Mouse (Mus musculus) adrenal gland, postnatal 36 days (tissue): Measurements from ENCODE around the gene Olfr1264. TPM values are rescaled to one million over a fixed set of nuclear protein-coding genes. Genes with fewer than 3 reads are reported as not detected.

Experiments used
- DNase-seq, 2 experiments: peaks; one replicate each; pipeline ENCODE4 v3.0.0; 2021; ENCODE audit warnings: mixed read lengths in 1 of 2
- long read RNA-seq, 2 experiments: library from polyadenylated mRNA; stranded (forward); transcript quantifications; one replicate each; pipeline ENCODE4 v2.0.0; 2021; ENCODE audit warnings: borderline sequencing depth in 2 of 2
- total RNA-seq, 2 experiments: library from RNA; stranded (reverse); gene quantifications; 2 replicates each; pipeline ENCODE4 v1.2.3; 2021

Gene Olfr1264
- not detected for total RNA-seq
- long read RNA-seq, experiment 1 = 0 reads
- long read RNA-seq, experiment 2 = 0 reads

DNA sequence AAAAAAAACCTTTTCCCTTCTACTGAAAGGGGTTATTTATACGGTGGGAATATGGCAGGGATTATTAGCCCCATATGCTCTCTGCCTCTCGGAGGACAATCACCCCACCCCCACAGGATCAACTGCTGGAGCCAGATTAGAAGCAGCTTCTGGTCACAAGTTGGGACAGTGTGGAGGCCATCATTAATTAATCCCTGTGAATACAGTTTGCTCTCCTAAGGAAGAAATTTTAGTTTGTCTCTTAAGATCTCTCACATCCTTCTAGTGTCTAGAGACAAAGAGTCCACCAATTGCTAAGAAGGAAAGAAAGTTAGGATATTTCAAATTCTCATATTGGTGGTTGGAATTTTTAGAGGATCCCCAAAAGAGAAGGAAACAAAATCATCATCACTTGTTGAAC is at the start of gene Olfr1264:
Olfr1264 (minus strand) TSS at position 101 of the 400 bp plus-strand sequence.
- DNase-seq = no peak

- no peak for DNase-seq
Observed at GRCm38 (mm10) chr2:90070065-90070464, 44.7 kb upstream of the Olfr1264 start.

GRCm38 (mm10) chr2:90063494-90063893 is 38.1 kb upstream of the Olfr1264 start, which contains the start of gene Olfr140:
Gene Olfr140, minus strand, starts transcription at chr2:90063594.
- no peak for DNase-seq

DNA sequence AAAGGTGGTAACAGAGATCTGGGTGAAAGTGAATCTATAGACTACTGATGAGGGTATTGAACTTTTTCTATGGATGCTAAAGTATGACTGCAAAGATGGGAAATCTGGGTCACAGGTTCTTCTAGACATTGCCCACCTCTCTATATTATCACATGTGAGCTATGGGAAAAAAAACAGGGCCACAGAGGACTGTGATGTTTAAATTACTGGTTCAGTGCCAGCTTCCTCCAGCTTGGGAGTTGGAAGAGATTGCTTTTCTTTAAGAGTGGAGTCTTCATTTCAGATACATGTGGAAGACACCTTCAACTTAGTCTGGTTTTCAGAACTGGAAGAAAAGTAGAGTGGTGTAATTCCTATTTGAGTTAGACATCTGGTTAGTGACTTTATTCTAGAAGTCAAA is 9.7 kb upstream of the Olfr1264 start, which contains the start of gene Olfr1265:
Olfr1265 (plus strand) TSS at position 301 of the 400 bp plus-strand sequence.
- no peak for DNase-seq

DNA sequence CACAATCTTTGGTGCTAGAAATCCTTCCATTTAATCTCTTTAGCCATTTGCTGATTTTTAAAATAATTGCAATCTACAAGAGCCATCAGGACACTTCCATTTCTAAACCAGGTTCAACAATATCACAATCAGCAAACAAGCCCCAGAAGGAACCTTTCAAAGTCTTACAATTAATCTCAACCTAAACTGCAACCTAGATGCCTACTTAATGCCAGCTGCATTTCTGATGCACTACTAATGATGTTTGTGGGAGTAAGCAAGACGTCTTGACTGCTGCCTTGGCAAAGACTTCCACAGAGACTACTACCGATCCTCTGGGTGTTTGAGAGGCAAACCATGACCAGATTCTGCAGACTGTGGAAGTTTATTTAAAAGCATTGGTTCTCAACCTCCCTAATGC is 13.5 kb downstream of the Olfr1264 start, which contains the start of gene Olfr1263:
Olfr1263 (plus strand) TSS at position 301 of the 400 bp plus-strand sequence.
- no peak for DNase-seq

- DNase-seq = no peak
Observed at GRCm38 (mm10) chr2:89999845-90000244, 25.5 kb downstream of the Olfr1264 start, which contains the start of gene Olfr1262. Gene Olfr1262, plus strand, starts transcription at chr2:90000145.

DNA sequence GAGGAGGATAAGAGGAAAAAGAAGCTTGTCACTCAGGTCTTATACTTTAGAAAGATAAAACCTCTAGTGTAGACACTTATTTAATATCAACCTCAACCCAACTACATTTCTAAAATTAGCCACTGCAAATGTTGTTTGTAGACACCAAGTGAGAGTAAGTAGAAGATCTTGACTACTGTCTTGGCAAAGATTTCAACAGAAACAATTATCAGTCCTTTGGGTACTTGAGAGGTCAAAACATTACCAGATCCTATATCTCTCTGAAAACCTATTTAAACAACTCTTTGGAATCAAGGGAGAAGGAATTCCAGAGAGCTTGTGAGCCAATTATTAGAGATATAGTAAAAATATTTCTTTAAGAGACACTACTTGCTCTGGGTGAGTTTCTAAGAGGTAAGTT is 34.5 kb downstream of the Olfr1264 start, which contains the start of gene Olfr1261:
Olfr1261 (plus strand) TSS at position 301 of the 400 bp plus-strand sequence.
- DNase-seq = no peak

- no peak for DNase-seq
Observed at GRCm38 (mm10) chr2:89977709-89978108, 47.7 kb downstream of the Olfr1264 start.

GRCm38 (mm10) chr2:89974184-89974583 is 51.2 kb downstream of the Olfr1264 start, which contains the start of gene Olfr1260:
Gene Olfr1260, plus strand, starts transcription at chr2:89974340.
- DNase-seq = no peak

Other genes with a start within 250 kb of the Olfr1264 start
- gene Olfr1254, start 232.0 kb downstream of the Olfr1264 start, total RNA-seq = not detected
- gene Olfr1255, start 213.5 kb downstream of the Olfr1264 start, total RNA-seq = not detected
- not detected for gene Olfr1256, start 184.0 kb downstream of the Olfr1264 start, total RNA-seq
- gene Olfr48, start 177.4 kb downstream of the Olfr1264 start, total RNA-seq = not detected
- gene Olfr1257, start 147.1 kb downstream of the Olfr1264 start, total RNA-seq = not detected
- not detected for gene Olfr1258, start 98.3 kb downstream of the Olfr1264 start, total RNA-seq
- gene Olfr1259, start 76.9 kb downstream of the Olfr1264 start, total RNA-seq = not detected
- gene Olfr1260, start 51.2 kb downstream of the Olfr1264 start, total RNA-seq = not detected
- gene Olfr1261, start 34.4 kb downstream of the Olfr1264 start, total RNA-seq = not detected
- gene Olfr1262, start 25.4 kb downstream of the Olfr1264 start, total RNA-seq = not detected
- gene Olfr1263, start 13.4 kb downstream of the Olfr1264 start, total RNA-seq = not detected
- not detected for gene Olfr1265, start 9.8 kb upstream of the Olfr1264 start, total RNA-seq
- gene Olfr140, start 38.0 kb upstream of the Olfr1264 start, total RNA-seq = not detected
- gene Olfr1269, start 95.8 kb upstream of the Olfr1264 start, total RNA-seq = not detected
- not detected for gene Olfr32, start 116.7 kb upstream of the Olfr1264 start, total RNA-seq
- not detected for gene Olfr1270, start 127.5 kb upstream of the Olfr1264 start, total RNA-seq
- gene Olfr1506, start 198.9 kb upstream of the Olfr1264 start, total RNA-seq = not detected
- not detected for gene Olfr142, start 232.0 kb upstream of the Olfr1264 start, total RNA-seq
- not detected for gene Olfr1271, start 245.5 kb upstream of the Olfr1264 start, total RNA-seq